Mouse (Mus musculus): ENCODE measurements around the gene Cntnap1. TPM values are rescaled to one million over a fixed set of nuclear protein-coding genes. Genes with fewer than 3 reads are reported as not detected.
A peak's percentile ranks its signal among the peaks of the same experiment; 100 is the strongest.
"Not testable (repeated sequence)": the region's sequence is repeated elsewhere in the genome, so short reads cannot be mapped to it uniquely, and the experiment has no call there.

The Cntnap1 gene
- total RNA-seq, 2 experiments from 2014 or later: 1.5 to 1.6 TPM

- peak; percentile 58 for DNase-seq
Observed at GRCm38 (mm10) chr11:101149178-101150105, 20.9 kb upstream of the Cntnap1 start.

GRCm38 (mm10) chr11:101151063-101151462 lies 19.3 kb upstream of the Cntnap1 start:
- no peak for DNase-seq

- no peak for DNase-seq
Observed at GRCm38 (mm10) chr11:101152825-101153224, 17.5 kb upstream of the Cntnap1 start.

DNA sequence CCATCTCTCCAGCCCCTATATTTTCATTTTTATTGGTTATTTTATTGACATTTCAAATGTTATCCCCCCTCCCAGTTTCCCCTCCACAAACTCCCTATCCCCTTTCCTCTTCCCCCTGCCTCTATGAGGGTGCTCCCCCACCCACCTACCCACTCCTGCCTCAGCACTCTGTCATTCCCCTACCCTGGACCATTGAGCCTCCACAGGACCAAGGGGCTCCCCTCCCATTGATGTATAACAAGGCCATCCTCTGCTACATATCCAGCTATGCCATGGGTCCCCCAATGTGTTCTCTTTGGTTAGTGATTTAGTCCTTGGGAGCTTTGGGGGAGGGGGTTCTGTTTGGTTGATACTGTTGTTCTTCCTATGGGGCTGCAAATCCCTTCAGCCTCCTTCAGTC lies 15.7 kb upstream of the Cntnap1 start:
- no peak for DNase-seq

DNA sequence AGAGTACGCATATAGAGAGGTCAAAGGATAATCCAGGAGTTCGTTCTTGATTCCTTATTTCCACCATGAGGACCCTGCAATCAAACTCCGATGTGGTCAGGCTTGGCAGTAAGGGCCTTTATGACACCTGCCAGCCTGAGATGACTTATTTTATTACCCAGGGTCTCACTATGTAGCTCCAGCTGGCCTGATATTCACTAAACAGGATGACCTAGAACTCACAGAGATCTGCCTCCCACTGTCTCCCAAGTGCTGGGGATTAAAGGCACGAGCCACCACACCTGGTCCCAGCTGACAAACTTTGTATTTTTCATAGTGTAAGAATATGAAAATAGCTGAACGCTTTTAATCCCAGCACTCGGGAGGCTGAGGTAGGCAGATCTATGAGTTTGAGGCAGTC lies 15.2 kb upstream of the Cntnap1 start:
- no peak for DNase-seq

- peak; percentile 61 for DNase-seq
Observed at GRCm38 (mm10) chr11:101155728-101156371, 14.5 kb upstream of the Cntnap1 start, which contains the start of gene Tubg2. Gene Tubg2 (plus strand): TSS chr11:101155907.

- DNase-seq: not testable (repeated sequence)
Observed at GRCm38 (mm10) chr11:101160151-101160550, 10.2 kb upstream of the Cntnap1 start.

DNA sequence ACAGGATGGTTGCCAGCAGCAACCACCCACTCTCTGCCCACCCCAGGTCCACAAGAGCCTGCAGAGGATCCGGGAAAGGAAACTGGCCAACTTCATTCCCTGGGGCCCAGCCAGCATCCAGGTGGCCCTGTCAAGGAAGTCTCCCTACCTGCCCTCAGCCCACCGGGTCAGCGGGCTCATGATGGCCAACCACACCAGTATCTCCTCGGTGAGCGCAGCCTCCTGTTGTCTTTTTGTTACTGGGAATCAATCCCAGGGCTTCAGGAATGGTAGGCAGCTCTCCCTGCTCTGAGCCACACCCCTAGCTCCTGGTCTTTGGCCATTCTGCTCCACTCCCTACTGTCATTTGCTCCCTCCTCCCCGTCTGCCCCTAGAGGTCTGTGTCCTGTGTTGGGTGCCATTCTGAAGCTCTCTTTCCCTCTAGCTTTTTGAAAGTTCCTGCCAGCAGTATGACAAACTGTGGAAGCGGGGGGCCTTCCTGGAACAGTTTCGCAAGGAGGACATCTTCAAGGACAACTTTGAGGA lies 9.3 kb upstream of the Cntnap1 start:
- DNase-seq: not testable (repeated sequence)

DNA sequence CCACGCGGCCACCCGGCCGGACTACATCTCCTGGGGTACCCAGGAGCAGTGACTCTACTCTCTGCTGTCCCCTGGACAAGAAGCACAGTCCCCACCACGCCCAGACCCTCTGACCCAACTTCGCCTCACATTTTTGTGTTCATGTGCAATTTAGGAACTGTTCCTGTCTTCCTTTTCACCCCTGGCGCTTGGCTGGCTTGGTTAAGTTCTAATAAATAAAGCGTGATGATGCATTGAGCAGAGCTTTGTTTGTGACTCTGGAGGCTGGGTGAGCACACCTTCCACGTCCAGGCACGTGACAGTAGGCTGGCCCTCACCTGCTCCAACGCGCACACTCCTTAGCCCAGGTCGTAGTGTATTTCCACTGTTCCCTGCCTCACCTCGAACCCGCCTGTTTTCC lies 8.8 kb upstream of the Cntnap1 start:
- DNase-seq: no peak

DNA sequence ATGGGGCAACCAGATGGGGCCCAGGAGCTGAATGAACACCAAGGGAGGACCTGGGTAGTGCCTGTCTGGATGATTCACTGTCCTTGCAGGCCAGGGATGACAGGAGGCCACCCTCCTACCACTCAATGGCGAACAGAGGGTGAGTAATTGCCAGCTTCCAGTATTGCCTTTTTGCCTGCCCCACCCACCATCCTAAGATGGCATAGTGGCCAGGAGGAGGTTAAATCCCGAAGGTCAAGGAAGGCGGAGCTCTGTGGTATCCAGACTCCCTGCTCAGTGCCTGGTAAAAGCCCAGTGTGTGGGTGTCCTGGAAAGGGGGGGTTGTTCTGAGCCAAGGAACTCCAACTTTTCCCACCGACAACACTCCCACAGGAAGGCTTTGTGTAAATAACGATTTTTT lies 8.0 kb upstream of the Cntnap1 start:
- no peak for DNase-seq

DNA sequence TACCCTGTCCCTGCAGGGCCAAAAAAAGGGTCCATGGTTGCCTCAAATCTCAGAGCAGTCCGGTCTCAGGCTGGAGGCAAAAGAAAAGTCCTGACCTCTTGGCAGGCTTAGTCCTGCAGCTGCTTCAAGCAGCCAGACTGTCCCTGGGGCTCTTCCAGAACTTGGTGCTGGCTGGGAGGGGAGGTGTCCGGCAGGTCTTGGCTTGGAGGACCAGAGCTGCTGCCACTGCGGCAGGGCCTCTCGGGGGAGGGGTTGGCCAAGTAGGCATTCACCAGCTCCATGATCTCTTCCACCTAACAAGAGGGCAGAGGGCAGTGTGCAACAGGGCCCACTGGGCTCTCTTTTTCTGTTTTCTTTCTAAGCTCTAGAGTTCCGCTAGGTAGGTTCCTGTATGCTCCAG lies 7.6 kb upstream of the Cntnap1 start:
- peak; percentile 65 for DNase-seq

DNA sequence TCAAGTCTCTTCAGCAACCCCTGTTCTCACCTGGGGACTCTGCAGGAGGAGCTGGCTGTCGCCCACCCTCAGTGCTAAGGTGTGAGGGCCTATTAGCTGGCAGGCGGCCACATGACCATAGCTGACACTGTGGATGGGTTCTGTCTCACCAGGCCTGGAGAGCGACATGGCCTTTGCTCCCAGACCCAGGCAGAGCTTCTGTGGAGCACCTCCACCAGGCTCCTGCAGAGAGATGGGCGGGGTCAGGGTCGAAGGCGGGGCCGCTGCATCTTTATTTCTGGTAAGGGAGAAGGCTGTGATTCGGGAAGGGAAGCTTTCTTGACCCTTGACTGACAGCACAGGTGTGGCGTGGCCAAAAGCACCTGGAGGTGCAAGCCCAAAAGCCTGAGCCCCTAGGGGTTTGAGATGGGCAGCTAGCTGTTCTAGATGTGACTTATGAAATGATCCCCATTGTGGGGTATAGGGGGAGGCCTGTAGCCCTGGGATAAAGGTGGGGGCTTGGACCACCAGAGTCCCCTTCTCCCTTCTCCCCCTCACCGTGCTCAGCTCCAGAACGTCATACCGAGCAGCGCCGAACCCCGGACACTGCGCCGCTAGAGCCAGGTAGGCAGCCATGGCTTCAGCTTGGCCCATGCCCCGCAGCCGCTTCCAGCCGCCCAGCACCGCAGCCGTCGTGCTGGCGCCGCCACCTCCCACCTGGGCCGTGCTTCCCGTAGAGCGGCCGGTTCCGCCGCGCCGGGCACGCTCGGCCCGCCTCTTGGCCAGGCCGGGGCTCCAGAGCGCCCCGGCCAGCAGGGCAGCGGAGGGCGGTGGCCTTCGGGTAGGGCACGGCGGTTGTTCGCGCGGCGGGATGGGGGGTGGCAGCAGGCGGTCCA lies 6.6 kb upstream of the Cntnap1 start:
- DNase-seq: no peak

- DNase-seq: no peak
Observed at GRCm38 (mm10) chr11:101164351-101164665, 6.0 kb upstream of the Cntnap1 start.

DNA sequence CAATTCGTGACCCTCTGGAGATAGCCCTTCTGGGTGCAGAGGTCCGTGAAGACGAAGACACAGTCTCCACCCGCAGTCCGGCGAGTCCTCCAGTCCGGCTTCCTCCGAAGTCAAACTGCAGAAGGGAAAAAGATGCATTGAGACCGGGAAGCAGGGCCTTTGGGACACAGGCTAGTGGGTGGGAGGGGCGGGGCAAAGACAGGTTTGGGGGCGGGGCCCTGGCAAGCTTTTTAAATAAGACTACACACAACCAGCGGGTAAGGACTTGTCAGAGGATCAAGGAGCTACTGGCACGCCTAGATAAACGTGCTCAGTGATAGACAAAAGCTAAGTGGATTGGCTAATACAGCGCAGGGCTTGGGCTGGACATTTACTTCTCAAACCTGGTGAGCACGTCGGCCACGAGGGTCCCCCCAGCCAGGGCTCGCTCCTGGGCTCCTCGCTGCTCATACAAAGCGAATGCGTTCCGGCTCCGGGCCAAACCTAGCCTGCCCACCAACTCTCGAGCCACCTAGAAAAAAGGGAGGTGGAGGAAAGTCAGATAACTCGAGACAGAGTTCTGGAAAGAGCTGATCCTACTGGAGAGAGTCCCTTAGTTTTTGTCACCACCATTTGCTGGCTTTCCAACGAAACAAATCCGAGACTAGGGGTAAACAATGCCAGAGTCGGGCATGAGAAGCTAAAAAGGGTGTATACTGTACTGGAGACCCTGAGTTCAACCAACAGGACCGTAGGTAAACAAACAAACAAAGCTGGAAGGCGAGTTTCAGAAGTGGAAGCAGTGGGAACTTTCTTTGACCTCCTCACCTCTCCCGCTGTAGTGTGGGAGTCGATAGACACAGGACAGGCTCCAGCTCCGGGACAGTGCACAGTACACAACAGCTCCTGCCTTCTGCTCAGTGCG lies 5.4 kb upstream of the Cntnap1 start:
- no peak for DNase-seq

GRCm38 (mm10) chr11:101166357-101166756 lies 4.0 kb upstream of the Cntnap1 start:
- no peak for DNase-seq

DNA sequence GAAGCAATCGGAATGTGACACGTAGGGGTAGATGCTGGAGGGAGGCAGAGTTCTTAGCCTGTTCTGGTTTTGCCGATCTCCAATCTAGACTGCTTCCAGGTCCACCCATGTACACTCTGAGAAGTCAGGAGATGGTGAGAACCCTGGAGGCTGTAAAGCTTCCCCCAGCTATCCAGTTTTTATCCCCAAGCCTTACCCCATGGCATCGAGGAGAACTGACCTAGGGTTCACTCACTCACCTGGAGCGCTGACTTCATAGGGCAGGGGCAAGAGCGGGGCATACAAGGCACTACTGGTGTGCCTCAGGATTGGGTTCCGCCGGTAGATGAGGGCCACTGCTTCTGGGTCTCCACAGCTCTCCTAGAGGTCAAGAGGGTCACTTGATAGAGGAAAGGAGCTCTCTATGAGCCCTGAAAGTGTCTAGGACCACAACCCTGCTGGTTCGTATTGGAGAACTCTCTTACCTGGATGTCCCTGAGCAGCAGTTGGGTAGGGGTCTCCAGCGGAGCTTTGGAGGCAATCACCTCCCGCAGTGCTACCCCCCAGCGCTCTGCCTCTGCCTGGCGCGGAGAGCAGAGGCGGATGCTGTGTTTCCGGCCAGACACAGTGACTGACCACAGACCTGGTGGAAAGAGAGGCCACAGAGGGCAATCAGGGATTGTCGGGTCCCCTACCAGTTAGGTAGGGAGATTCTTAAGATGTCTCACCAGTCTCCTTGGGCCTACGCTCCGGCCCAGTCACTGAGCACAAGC lies 2.9 kb upstream of the Cntnap1 start:
- DNase-seq: no peak

- DNase-seq: no peak
Observed at GRCm38 (mm10) chr11:101167963-101168300, 2.4 kb upstream of the Cntnap1 start.

- no peak for DNase-seq
Observed at GRCm38 (mm10) chr11:101168301-101168980, 1.9 kb upstream of the Cntnap1 start.

DNA sequence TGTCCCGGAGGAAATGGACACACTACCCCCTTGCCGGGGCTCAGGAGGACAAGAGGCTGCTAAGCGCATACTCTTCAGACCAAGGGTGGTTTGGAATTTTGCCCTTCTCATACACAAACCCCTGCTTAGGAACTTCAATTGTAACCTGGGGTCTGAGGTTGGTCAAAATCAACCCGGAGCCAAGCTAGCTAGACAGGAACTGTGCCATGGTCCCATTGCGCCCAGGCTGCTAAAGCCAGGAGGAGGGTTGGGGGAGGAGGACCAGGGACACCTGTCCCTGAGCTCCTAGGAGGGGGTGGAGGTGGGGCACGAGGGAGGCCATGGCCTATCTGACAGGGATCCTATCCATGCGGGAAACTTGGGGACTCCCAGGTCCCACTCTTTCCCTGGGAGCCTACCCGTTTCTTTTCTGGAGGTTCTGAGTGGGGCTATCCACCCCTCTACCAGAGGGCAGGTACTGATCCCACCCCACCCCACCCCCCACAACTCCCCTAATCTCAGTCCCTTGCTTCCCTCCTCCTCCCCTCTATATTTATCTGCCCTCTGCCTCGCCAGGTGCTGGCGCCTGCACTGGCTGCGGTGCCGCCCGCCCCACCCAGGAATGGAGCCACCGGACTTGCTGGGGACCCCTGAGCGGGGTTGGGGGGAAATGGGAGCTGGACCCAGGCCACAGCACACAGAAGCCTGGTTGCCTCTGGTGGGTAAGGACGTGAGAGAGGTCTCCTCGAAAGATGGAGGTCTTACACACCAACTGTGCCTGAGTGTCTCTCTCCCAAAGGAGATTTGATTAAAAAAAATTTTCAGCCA lies 819 bp upstream of the Cntnap1 start:
- no peak for DNase-seq

Data from heart, postnatal 4 days (tissue).